Mouse (Mus musculus): ENCODE measurements around the gene Col4a1.

The Col4a1 gene

GRCm38 (mm10) chr8:11182606-11183005 is 130.0 kb downstream of the Col4a1 start:
- no peak for DNase-seq (ENCODE audit: extremely low spot score, low spot score)

- DNase-seq (ENCODE audit: extremely low spot score, low spot score), result no peak
Measured at GRCm38 (mm10) chr8:11182148-11182484, 130.5 kb downstream of the Col4a1 start.

GRCm38 (mm10) chr8:11181420-11182147 is 131.0 kb downstream of the Col4a1 start:
- no peak for DNase-seq (ENCODE audit: extremely low spot score, low spot score)

- DNase-seq (ENCODE audit: extremely low spot score, low spot score), result no peak
Measured at GRCm38 (mm10) chr8:11179869-11180268, 132.8 kb downstream of the Col4a1 start.

GRCm38 (mm10) chr8:11176393-11176792 is 136.2 kb downstream of the Col4a1 start:
- no peak for DNase-seq (ENCODE audit: extremely low spot score, low spot score)

GRCm38 (mm10) chr8:11173284-11174191 is 139.1 kb downstream of the Col4a1 start:
- peak; percentile 32 for DNase-seq (ENCODE audit: extremely low spot score, low spot score)

- DNase-seq (ENCODE audit: extremely low spot score, low spot score), result no peak
Measured at GRCm38 (mm10) chr8:11171526-11171925, 141.1 kb downstream of the Col4a1 start.

GRCm38 (mm10) chr8:11169383-11169782 is 143.2 kb downstream of the Col4a1 start:
- DNase-seq (ENCODE audit: extremely low spot score, low spot score), result no peak

- DNase-seq (ENCODE audit: extremely low spot score, low spot score), result no peak
Measured at GRCm38 (mm10) chr8:11168780-11169179, 143.8 kb downstream of the Col4a1 start.

- DNase-seq (ENCODE audit: extremely low spot score, low spot score), result no peak
Measured at GRCm38 (mm10) chr8:11167955-11168354, 144.7 kb downstream of the Col4a1 start.

- no peak for DNase-seq (ENCODE audit: extremely low spot score, low spot score)
Measured at GRCm38 (mm10) chr8:11165592-11165991, 147.0 kb downstream of the Col4a1 start.

- no peak for DNase-seq (ENCODE audit: extremely low spot score, low spot score)
Measured at GRCm38 (mm10) chr8:11156319-11156692, 156.3 kb downstream of the Col4a1 start.

- no peak for DNase-seq (ENCODE audit: extremely low spot score, low spot score)
Measured at GRCm38 (mm10) chr8:11155579-11156318, 156.9 kb downstream of the Col4a1 start.

- no peak for DNase-seq (ENCODE audit: extremely low spot score, low spot score)
Measured at GRCm38 (mm10) chr8:11150268-11150667, 162.4 kb downstream of the Col4a1 start.

- DNase-seq (ENCODE audit: extremely low spot score, low spot score), result no peak
Measured at GRCm38 (mm10) chr8:11149201-11149810, 163.3 kb downstream of the Col4a1 start.

GRCm38 (mm10) chr8:11148797-11149196 is 163.8 kb downstream of the Col4a1 start:
- DNase-seq (ENCODE audit: extremely low spot score, low spot score), result no peak
